Mouse (Mus musculus) MEL (cell line): ENCODE data around the gene Vcan.

ENCODE experiments used
- CTCF ChIP-seq, 3 experiments: IDR thresholded peaks in 2 of 3; conservative IDR thresholded peaks in 1 of 3; 2 replicates each; pipeline ENCODE4 v1.5.1; 2011 to 2012; ENCODE audit warnings: low read length in 3 of 3, low read depth in 2 of 3, mild to moderate bottlenecking in 2 of 3, improper control_type of control experiment in 1 of 3, inconsistent platforms in 1 of 3, mixed read lengths in 1 of 3, moderate library complexity in 1 of 3; ENCODE audit not compliant: control insufficient read depth in 1 of 3, insufficient read depth in 1 of 3, poor library complexity in 1 of 3, severe bottlenecking in 1 of 3
- EP300 ChIP-seq, 2 experiments: IDR thresholded peaks; 2 replicates each; pipeline ENCODE4 v1.6.1; 2011; ENCODE audit warnings: improper control_type of control experiment in 2 of 2, low read length in 2 of 2, low read depth in 1 of 2, mild to moderate bottlenecking in 1 of 2
- HCFC1 ChIP-seq: IDR thresholded peaks from 2 replicates; pipeline ENCODE4 v1.6.1; 2012; ENCODE audit warnings: low read depth, mild to moderate bottlenecking, inconsistent platforms, low read length, improper control_type of control experiment, moderate library complexity
- JUND ChIP-seq: IDR thresholded peaks from 2 replicates; pipeline ENCODE4 v1.6.1; 2011; ENCODE audit warnings: low read depth, mild to moderate bottlenecking, improper control_type of control experiment, low read length
- MAFK ChIP-seq: IDR thresholded peaks from 2 replicates; pipeline ENCODE4 v1.6.1; 2011; ENCODE audit warnings: low read depth, mild to moderate bottlenecking, low read length, improper control_type of control experiment, borderline replicate concordance
- MXI1 ChIP-seq: IDR thresholded peaks from 2 replicates; pipeline ENCODE4 v1.6.1; 2011; ENCODE audit warnings: mild to moderate bottlenecking, low read depth, low read length, improper control_type of control experiment
- MYB ChIP-seq: IDR thresholded peaks from 2 replicates; pipeline ENCODE4 v1.6.1; 2011; ENCODE audit warnings: mild to moderate bottlenecking, low read depth, low read length, improper control_type of control experiment
- POLR2A ChIP-seq, 2 experiments: IDR thresholded peaks; 2 replicates each; pipeline ENCODE4 v1.6.1; 2011 to 2012; ENCODE audit warnings: low read length in 2 of 2, mild to moderate bottlenecking in 2 of 2, control low read depth in 1 of 2, improper control_type of control experiment in 1 of 2, low read depth in 1 of 2, moderate library complexity in 1 of 2; ENCODE audit not compliant: control insufficient read depth in 1 of 2, insufficient read depth in 1 of 2, poor library complexity in 1 of 2
- TCF12 ChIP-seq: IDR thresholded peaks from 2 replicates; pipeline ENCODE4 v1.6.1; 2014; ENCODE audit warnings: low read depth, mild to moderate bottlenecking, inconsistent platforms, low read length, improper control_type of control experiment, moderate library complexity
- ZNF384 ChIP-seq: IDR thresholded peaks from 2 replicates; pipeline ENCODE4 v1.6.1; 2012; ENCODE audit warnings: low read depth, mild to moderate bottlenecking, inconsistent platforms, low read length, improper control_type of control experiment

GRCm38 (mm10) chr13:89668069-89668468 lies 74.2 kb downstream of the Vcan start:
- TF ChIP-seq JUND (no peak), MAFK (no peak), CTCF (IDR thresholded peaks at IDR 0.05 in 2 of 3, conservative IDR thresholded peaks at IDR 0.05 in 1 of 3; ENCODE audit: control insufficient read depth in 1 of 3, insufficient read depth in 1 of 3, low read depth in 2 of 3, low read length in 3 of 3, poor library complexity in 1 of 3, severe bottlenecking in 1 of 3) (peak; percentile 21 to 78 (median 24); a peak in 4 of 6 replicates), POLR2A (IDR thresholded peaks at IDR 0.05; ENCODE audit: control insufficient read depth in 1 of 2, insufficient read depth in 1 of 2, low read depth in 1 of 2, low read length in 2 of 2, poor library complexity in 1 of 2) (no peak), HCFC1 (no peak), MXI1 (no peak), EP300 (IDR thresholded peaks at IDR 0.05; ENCODE audit: low read depth in 1 of 2, low read length in 2 of 2) (no peak), ZNF384 (no peak), MYB (no peak), TCF12 (no peak)
